Mouse (Mus musculus) C2C12 (cell line): ENCODE measurements at regions not wholly inside any gene's neighbourhood (a gene's known extent, or its start where the extent isn't known, plus 50 kb on each side); places are given as distances from the start of the nearest gene placed in this dataset.

Experiments used
- H3K27me3 ChIP-seq: one replicate; pipeline ENCODE4 v1.6.1; 2011; ENCODE audit not compliant: control insufficient read depth, insufficient read depth, insufficient read length
- H3K36me3 ChIP-seq: one replicate; pipeline ENCODE4 v1.6.1; 2011; ENCODE audit not compliant: control insufficient read depth, insufficient read depth
- H3K4me3 ChIP-seq: one replicate; pipeline ENCODE4 v1.5.1; 2011; ENCODE audit warnings: mild to moderate bottlenecking, control low read depth; ENCODE audit not compliant: poor library complexity, insufficient read depth, severe bottlenecking
- H3K79me2 ChIP-seq: one replicate; pipeline ENCODE4 v1.6.1; 2011; ENCODE audit not compliant: control insufficient read depth, insufficient read depth
- H3K79me3 ChIP-seq: one replicate; pipeline ENCODE4 v1.6.1; 2011; ENCODE audit warnings: low read depth, control low read depth
- H3ac ChIP-seq: one replicate; pipeline ENCODE3; 2011; ENCODE audit warnings: low read depth; ENCODE audit not compliant: control insufficient read depth, insufficient read length
- CEBPB ChIP-seq: IDR thresholded peaks from one replicate; pipeline ENCODE4 v1.6.1; 2011; ENCODE audit warnings: low read depth, mild to moderate bottlenecking, control low read depth, moderate library complexity
- CTCF ChIP-seq: IDR thresholded peaks from one replicate; pipeline ENCODE4 v1.5.1; 2011; ENCODE audit not compliant: control insufficient read depth, insufficient read depth, insufficient read length
- FOSL1 ChIP-seq: IDR thresholded peaks from one replicate; pipeline ENCODE4 v1.8.0; 2011; ENCODE audit warnings: mild to moderate bottlenecking, low read length; ENCODE audit not compliant: poor library complexity, insufficient read depth, severe bottlenecking
- MAX ChIP-seq: IDR thresholded peaks from one replicate; pipeline ENCODE4 v1.6.1; 2011; ENCODE audit warnings: mild to moderate bottlenecking, control low read depth
- MYOD1 ChIP-seq: IDR thresholded peaks from one replicate; pipeline ENCODE4 v1.6.1; 2011; ENCODE audit warnings: low read depth; ENCODE audit not compliant: control insufficient read depth, insufficient read length
- MYOG ChIP-seq: IDR thresholded peaks from one replicate; pipeline ENCODE4 v1.6.1; 2011; ENCODE audit not compliant: control insufficient read depth, insufficient read length; ENCODE audit errors: extremely low read depth
- USF1 ChIP-seq: IDR thresholded peaks from one replicate; pipeline ENCODE4 v1.6.1; 2011; ENCODE audit warnings: low read depth, mild to moderate bottlenecking, control low read depth, moderate library complexity

DNA sequence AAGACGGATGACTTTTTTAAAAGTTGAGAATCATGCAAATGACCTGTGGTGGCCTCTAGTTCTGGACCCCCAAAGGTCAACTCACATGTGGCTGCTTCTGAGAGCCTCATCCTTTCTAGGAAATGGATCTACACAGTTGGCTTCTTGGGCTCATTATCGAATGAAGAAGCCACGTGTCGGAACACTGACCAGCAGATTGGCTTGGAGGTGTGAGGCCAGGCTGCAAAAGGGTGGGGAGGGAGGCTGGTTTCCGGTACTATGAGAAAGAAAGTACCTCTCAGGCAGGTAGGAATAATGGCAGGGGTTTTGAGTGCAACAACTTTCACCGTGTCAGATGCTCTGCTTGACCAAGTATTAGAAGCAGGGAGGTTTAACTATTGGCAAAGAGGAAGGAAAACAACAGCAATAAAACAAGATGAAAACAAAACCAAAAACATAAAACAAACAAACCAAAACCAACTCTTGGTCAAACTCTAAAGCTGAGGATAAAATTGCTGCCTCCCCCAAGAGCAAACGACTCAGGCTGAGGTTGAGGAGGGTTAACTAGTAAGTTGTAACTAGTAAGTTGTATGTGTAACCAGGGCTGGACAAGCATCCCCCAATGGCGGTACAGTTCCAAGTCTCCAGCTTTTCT lies 88.7 kb upstream of the Itga6 start:
- Histone ChIP-seq H3K4me3 (no peak overlapping the region), H3K27me3 (no peaks in the 10 kb centered on the region)
- no peak for TF ChIP-seq MAX
- no peak for TF ChIP-seq MYOD1

DNA sequence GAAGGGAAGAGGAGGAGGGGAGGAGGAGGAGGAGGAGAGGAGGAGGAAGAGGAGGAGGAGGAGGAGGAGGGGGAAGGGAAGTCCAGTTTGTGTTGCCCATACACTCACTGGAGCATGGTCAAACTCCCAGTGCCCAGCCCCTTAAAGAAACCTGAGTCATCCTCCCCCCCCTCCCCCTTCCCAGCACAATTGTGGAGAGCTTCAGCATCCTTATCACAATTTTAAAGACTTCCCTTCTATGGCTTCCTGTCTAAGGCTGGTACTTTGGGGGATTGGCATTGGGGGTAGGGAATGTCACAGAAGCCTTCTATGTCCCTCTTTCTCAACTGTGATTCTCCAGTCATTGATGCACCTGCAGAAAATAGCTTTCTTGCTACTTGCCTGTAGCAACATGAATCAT lies 84.0 kb upstream of the Itga6 start:
- Histone ChIP-seq H3K79me2 (no peaks in the 10 kb centered on the region), H3ac (no peak overlapping the region), H3K27me3 (no peaks in the 10 kb centered on the region), H3K79me3 (no peaks in the 10 kb centered on the region), H3K4me3 (no peak overlapping the region), H3K36me3 (no peaks in the 10 kb centered on the region)
- no peak for TF ChIP-seq FOSL1
- no peak for TF ChIP-seq CEBPB
- TF ChIP-seq MYOG, result no peak
- no peak for TF ChIP-seq MAX
- no peak for TF ChIP-seq MYOD1
- no peak for TF ChIP-seq USF1
- TF ChIP-seq CTCF, result no peak

More for the DNA sequence above, 88.7 kb upstream of the Itga6 start:
- Histone ChIP-seq H3ac (no peak overlapping the region), H3K79me2 (no peaks in the 10 kb centered on the region), H3K79me3 (no peaks in the 10 kb centered on the region), H3K36me3 (no peaks in the 10 kb centered on the region)

DNA sequence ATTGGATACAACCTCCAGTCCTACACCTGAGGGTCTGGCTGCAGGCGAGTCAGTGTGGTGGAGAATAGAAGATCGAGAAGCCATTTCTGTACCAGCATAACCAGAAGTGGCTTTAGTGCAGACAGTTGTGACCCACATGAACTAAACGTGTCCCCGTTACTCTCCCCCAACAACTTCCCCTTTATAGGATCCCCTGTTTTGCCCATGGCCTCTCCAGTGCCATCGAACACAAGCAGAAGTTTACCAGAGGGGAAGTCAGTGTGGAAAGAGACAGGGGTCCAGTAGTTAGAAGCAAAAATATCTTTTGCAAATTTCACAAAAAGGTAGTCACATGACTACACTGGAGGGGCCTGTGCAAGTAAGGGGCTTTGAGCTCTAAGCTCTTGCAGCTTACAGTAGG lies 83.4 kb upstream of the Itga6 start:
- H3K4me3 ChIP-seq, result no peak overlapping the region
- no peak overlapping the region for H3ac ChIP-seq
- H3K79me3 ChIP-seq, result no peaks in the 10 kb centered on the region
- no peaks in the 10 kb centered on the region for H3K36me3 ChIP-seq
- H3K27me3 ChIP-seq, result no peaks in the 10 kb centered on the region
- TF ChIP-seq MAX, result no peak
- no peak for TF ChIP-seq CEBPB
- H3K79me2 ChIP-seq, result no peaks in the 10 kb centered on the region

DNA sequence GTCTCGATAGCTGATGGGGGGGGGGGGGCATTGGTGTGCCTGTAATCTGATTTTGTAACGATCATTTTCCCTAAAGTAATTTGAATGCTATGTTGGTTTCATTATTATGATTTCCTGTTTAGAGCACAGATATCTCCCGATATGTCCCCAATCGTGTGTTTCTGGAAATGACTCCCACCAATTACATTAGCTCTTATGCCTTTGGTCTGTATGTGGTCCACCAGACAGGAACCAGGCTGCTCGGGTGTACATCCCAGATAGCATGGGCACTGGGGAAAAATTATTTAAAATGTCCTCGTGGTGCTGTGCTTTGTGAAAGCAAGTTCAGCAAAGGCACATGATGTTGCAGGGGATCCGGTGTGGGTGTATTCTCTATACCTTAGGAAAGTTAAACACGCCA lies 82.0 kb upstream of the Itga6 start:
- no peaks in the 10 kb centered on the region for H3K79me2 ChIP-seq
- TF ChIP-seq CEBPB (no peak), MAX (no peak)

DNA sequence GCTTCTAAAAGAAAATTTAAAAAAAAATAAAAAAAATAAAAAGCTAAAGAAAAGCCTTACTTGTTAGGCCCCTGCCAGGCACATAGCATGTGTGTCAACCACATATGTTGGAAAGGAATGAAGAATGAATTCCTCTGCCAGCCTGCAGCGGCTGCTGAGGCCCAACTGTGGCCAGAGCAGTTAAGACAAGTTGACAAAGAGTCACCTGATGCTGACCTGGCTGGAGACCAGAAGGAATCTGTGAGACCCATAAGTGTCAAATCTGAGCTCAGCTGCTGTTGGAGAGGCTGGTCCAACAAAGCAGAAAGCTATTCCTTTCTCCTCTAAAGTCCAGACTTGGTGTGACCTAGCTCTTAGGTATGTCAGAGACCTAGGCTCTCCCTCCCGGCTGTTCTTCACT lies 78.5 kb upstream of the Itga6 start:
- Histone ChIP-seq H3K36me3 (no peaks in the 10 kb centered on the region), H3K4me3 (no peak overlapping the region), H3ac (no peak overlapping the region), H3K27me3 (no peaks in the 10 kb centered on the region), H3K79me2 (no peaks in the 10 kb centered on the region), H3K79me3 (no peaks in the 10 kb centered on the region)
- TF ChIP-seq FOSL1, result no peak
- no peak for TF ChIP-seq MYOD1
- no peak for TF ChIP-seq CTCF
- no peak for TF ChIP-seq CEBPB
- no peak for TF ChIP-seq MYOG
- no peak for TF ChIP-seq USF1
- no peak for TF ChIP-seq MAX

More for the DNA sequence above, 82.0 kb upstream of the Itga6 start:
- no peak overlapping the region for H3ac ChIP-seq
- no peaks in the 10 kb centered on the region for H3K79me3 ChIP-seq
- no peaks in the 10 kb centered on the region for H3K27me3 ChIP-seq
- no peak overlapping the region for H3K4me3 ChIP-seq
- H3K36me3 ChIP-seq, result no peaks in the 10 kb centered on the region

DNA sequence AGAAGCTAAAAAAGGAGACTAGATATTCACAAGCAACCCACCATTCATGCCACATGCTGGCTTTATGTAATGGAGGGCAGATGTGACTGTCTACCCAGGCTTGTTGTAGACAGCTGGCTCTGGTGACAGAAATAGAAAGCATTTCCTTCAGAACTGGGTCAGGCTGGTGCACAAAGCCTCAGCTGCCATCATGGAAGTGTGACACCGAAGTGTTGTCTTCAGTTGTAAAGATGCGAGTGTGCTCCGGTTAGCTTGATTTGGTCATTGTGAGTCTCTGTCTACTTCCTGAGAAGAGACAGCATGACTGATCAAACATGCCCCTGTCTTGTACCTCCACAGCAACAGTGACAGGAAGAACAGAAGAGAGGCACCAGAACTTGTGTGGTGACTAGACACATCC lies 77.7 kb upstream of the Itga6 start:
- TF ChIP-seq MYOD1 (no peak), MAX (no peak), USF1 (no peak), CTCF (no peak), FOSL1 (no peak), MYOG (no peak), CEBPB (no peak)
- Histone ChIP-seq H3ac (no peak overlapping the region), H3K4me3 (no peak overlapping the region), H3K79me3 (no peaks in the 10 kb centered on the region), H3K36me3 (no peaks in the 10 kb centered on the region), H3K79me2 (no peaks in the 10 kb centered on the region), H3K27me3 (no peaks in the 10 kb centered on the region)
